29 mouse cellular contexts compared by ENCODE assay signal in the genomic region with DNA sequence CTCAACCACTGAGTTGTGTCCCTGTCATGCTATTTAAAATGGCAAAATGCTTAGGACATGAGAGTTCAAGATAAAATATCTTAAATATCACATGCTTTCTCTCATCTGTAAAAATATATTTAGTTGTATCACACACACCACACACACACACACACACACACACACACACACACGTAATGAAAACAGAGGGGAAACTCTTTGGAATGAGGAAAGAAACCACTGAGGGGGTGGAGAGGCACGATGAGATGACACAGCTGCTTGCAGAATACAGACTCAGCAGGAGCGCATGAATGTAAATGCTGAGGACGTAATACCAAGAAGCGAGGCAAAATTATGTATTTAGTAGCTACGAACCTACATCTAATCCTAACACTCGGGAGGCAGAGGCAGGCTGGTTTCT. TPM values are rescaled to one million over a fixed set of nuclear protein-coding genes. Genes with fewer than 3 reads are reported as not detected.
DNase-seq lines count a peak whose midpoint lies in the region; ATAC-seq and TF ChIP-seq lines count a peak whose summit lies in the region.
"Had no signal": no experiment of that assay in that cellular context is flagged by ENCODE, and none has a peak within 500 bp of the region (broad histone marks: within the 10 kb centered on the region; RNA-seq: fewer than 3 reads in every experiment).

No protein-coding gene starts in this region.

- H3K27me3 ChIP-seq in kidney, postnatal 0 days (ENCODE audit: insufficient read depth, low read length): no peaks in the 10 kb centered on the region
- H3K27me3 ChIP-seq in lung, postnatal 0 days (replicated peaks; ENCODE audit: insufficient read depth, low read length): no peaks in the 10 kb centered on the region
- H3K27me3 ChIP-seq in embryonic facial prominence, embryonic 14.5 days (replicated peaks; ENCODE audit: control insufficient read depth, insufficient read depth, low read length): no peaks in the 10 kb centered on the region
- H3K27me3 ChIP-seq: forebrain, embryonic 12.5 days; limb, embryonic 13.5 days; neural tube, embryonic 12.5 days had no signal

- TF ChIP-seq EP300 in lung, postnatal 0 days (IDR thresholded peaks at IDR 0.05): no peak

- H3K4me1 ChIP-seq in kidney, postnatal 0 days (replicated peaks; ENCODE audit: insufficient read depth, low read length): no peaks in the 10 kb centered on the region
- no peaks in the 10 kb centered on the region for H3K4me1 ChIP-seq in lung, postnatal 0 days (ENCODE audit: insufficient read depth, low read depth, low read length)
- peaks cover 13% of the 10 kb centered on the region for H3K4me1 ChIP-seq in embryonic facial prominence, embryonic 14.5 days (ENCODE audit: control insufficient read depth, insufficient read depth, low read length)

- H3K9ac ChIP-seq in kidney, postnatal 0 days (ENCODE audit: low read depth, low read length): no peak overlapping the region
- no peak overlapping the region for H3K9ac ChIP-seq in lung, postnatal 0 days (replicated peaks; ENCODE audit: low read depth)
- H3K9ac ChIP-seq in embryonic facial prominence, embryonic 14.5 days (ENCODE audit: low read depth, low read length): no peak overlapping the region
- H3K9ac ChIP-seq: forebrain, embryonic 12.5 days; forebrain, postnatal 0 days; hindbrain, embryonic 15.5 days; limb, embryonic 13.5 days; neural tube, embryonic 12.5 days had no signal

- DNase-seq in kidney, postnatal 0 days (ENCODE audit: low spot score): peak; percentile 78
- DNase-seq in kidney, postnatal 36 days: no peak
- peak; percentile 60 for DNase-seq in lung, postnatal 0 days (ENCODE audit: low spot score)
- no peak for DNase-seq in lung, postnatal 36 days
- peak; percentile 62 for DNase-seq in embryonic facial prominence, embryonic 14.5 days (ENCODE audit: low spot score)
- no peak for DNase-seq in yolk sac, embryonic 10.5 days (ENCODE audit: low spot score)
- DNase-seq: adrenal gland, postnatal 25 days; B cell, adult 2 months; cerebellum, adult 18-20 months; cerebellum, postnatal 10 days; forebrain, postnatal 0 days; gastrocnemius, postnatal 10 days; heart, postnatal 14 days; kidney, adult 8-10 months; right cerebral cortex, adult 18-20 months; right cerebral cortex, postnatal 4 days; thymus, adult 18-20 months; thymus, postnatal 25 days had no signal

- no peak for ATAC-seq in kidney, postnatal 0 days (replicated peaks; ENCODE audit: low FRiP score, low read depth)
- ATAC-seq in lung, postnatal 0 days: no peak; the same call in 1 of the 2 replicates
- no peak for ATAC-seq in embryonic facial prominence, embryonic 14.5 days (ENCODE audit: low read depth)
- ATAC-seq: forebrain, postnatal 0 days; inflammation-experienced regulatory T-cells, adult 6 months; midbrain, embryonic 16.5 days had no signal

- H3K4me2 ChIP-seq in kidney, postnatal 0 days (ENCODE audit: low read length): no peak overlapping the region
- no peak overlapping the region for H3K4me2 ChIP-seq in lung, postnatal 0 days (replicated peaks; ENCODE audit: low read depth, low read length)
- no peak overlapping the region for H3K4me2 ChIP-seq in embryonic facial prominence, embryonic 14.5 days (ENCODE audit: low read depth, low read length)
- H3K4me2 ChIP-seq: forebrain, embryonic 12.5 days; hindbrain, embryonic 15.5 days; limb, embryonic 13.5 days; liver, embryonic 11.5 days; neural tube, embryonic 12.5 days had no signal

- WGBS in kidney, postnatal 0 days: 64% methylated on average over 7 of the region's 7 CpGs
- 66% methylated on average over 7 of the region's 7 CpGs for WGBS in lung, postnatal 0 days
- 74% methylated on average over 7 of the region's 7 CpGs for WGBS in embryonic facial prominence, embryonic 14.5 days
- WGBS in macrophage (ENCODE audit: missing documents): 75% methylated on average over 7 of the region's 7 CpGs

- H3K27ac ChIP-seq in kidney, postnatal 0 days: no peak overlapping the region
- H3K27ac ChIP-seq in lung, postnatal 0 days (ENCODE audit: low read length): no peak overlapping the region
- peak overlapping the region; percentile 3; the same call in 1 of the 2 replicates for H3K27ac ChIP-seq in embryonic facial prominence, embryonic 14.5 days (replicated peaks; ENCODE audit: low read depth, low read length)
- 0 out of 2 replicates have a peak overlapping the region, but pooled peaks have one; percentile 21 for H3K27ac ChIP-seq in macrophage
- H3K27ac ChIP-seq: hindbrain, embryonic 15.5 days; layer of hippocampus, adult 2 months; neural tube, embryonic 12.5 days; stomach, postnatal 0 days had no signal

- no peaks in the 10 kb centered on the region for H3K9me3 ChIP-seq in kidney, postnatal 0 days (replicated peaks; ENCODE audit: low read length)
- no peaks in the 10 kb centered on the region for H3K9me3 ChIP-seq in lung, postnatal 0 days (ENCODE audit: low read length)
- H3K9me3 ChIP-seq in embryonic facial prominence, embryonic 14.5 days (ENCODE audit: control insufficient read depth, low read length): peaks cover 3% of the 10 kb centered on the region; the same call in 1 of the 2 replicates
- H3K9me3 ChIP-seq: forebrain, embryonic 12.5 days; hindbrain, embryonic 15.5 days; neural tube, embryonic 12.5 days had no signal

- no peaks in the 10 kb centered on the region for H3K36me3 ChIP-seq in kidney, postnatal 0 days (ENCODE audit: insufficient read depth, low read length)
- no peaks in the 10 kb centered on the region for H3K36me3 ChIP-seq in lung, postnatal 0 days (ENCODE audit: insufficient read depth, low read length)
- H3K36me3 ChIP-seq in embryonic facial prominence, embryonic 14.5 days (ENCODE audit: control insufficient read depth, insufficient read depth, low read length): no peaks in the 10 kb centered on the region
- 0 out of 2 replicates have a peak, but pooled peaks cover 5% of the 10 kb centered on the region for H3K36me3 ChIP-seq in macrophage (ENCODE audit: inconsistent target)
- H3K36me3 ChIP-seq: forebrain, embryonic 12.5 days; hindbrain, embryonic 10.5 days; hindbrain, embryonic 15.5 days; limb, embryonic 13.5 days; neural tube, embryonic 12.5 days had no signal

- H3K4me3 ChIP-seq in kidney, postnatal 0 days (replicated peaks; ENCODE audit: low read depth, low read length): no peak overlapping the region
- H3K4me3 ChIP-seq in lung, postnatal 0 days (ENCODE audit: low read depth, low read length): no peak overlapping the region
- H3K4me3 ChIP-seq in embryonic facial prominence, embryonic 14.5 days (ENCODE audit: low read depth, low read length): no peak overlapping the region
- H3K4me3 ChIP-seq in macrophage (ENCODE audit: inconsistent target): no peak overlapping the region
- H3K4me3 ChIP-seq: forebrain, embryonic 12.5 days; hindbrain, embryonic 10.5 days; hindbrain, embryonic 15.5 days; layer of hippocampus, adult 2 months; limb, embryonic 13.5 days; neural tube, embryonic 12.5 days had no signal

- H3K79me2 ChIP-seq in macrophage (ENCODE audit: inconsistent target): peaks cover 73% of the 10 kb centered on the region

- no peak for TF ChIP-seq CTCF in kidney, postnatal 0 days (IDR thresholded peaks at IDR 0.05; ENCODE audit: low read depth)
- TF ChIP-seq CTCF in lung, postnatal 0 days (IDR thresholded peaks at IDR 0.05): no peak

RNA-seq across cellular contexts. Expression of a gene that starts 32.7 kb away (rescaled TPM):
- polyA plus RNA-seq in kidney, postnatal 0 days (2015; fragmentation: Nextera tagmentation; extraction: Ambion mirVana): 1.0 and 1.3 TPM in 2 replicates
- polyA plus RNA-seq in lung, postnatal 0 days (2015; fragmentation: Nextera tagmentation; extraction: Ambion mirVana): 1.1 and 1.2 TPM in 2 replicates
- 1.8 and 3.0 TPM in 2 replicates for polyA plus RNA-seq in embryonic facial prominence, embryonic 14.5 days (2014; fragmentation: Nextera tagmentation; extraction: Ambion mirVana)
- total RNA-seq in macrophage (2018; cell fraction: chromatin; rRNA removed): 100 to 1,000 TPM in 3 of 26 experiments, 10 to 100 TPM in 21, 1 to 10 TPM in 2; 9.1 to 309 (median 31.2) TPM
- total RNA-seq in macrophage (2018; cell fraction: cytosol; rRNA removed): 10 to 100 TPM in 13 of 26 experiments, 1 to 10 TPM in 13; 4.6 to 56.9 (median 12.5) TPM
- total RNA-seq in macrophage (2018; cell fraction: nucleus; rRNA removed): 100 to 1,000 TPM in 1 of 26 experiments, 10 to 100 TPM in 15, 1 to 10 TPM in 10; 6.6 to 122 (median 16.8) TPM
- 6.4 to 13.5 TPM (median 8.7 TPM) in 3 replicates for polyA plus RNA-seq in macrophage (2018)

RNA-seq across cellular contexts. Expression of a gene that starts 55.6 kb away (rescaled TPM):
- polyA plus RNA-seq in kidney, postnatal 0 days (2015; fragmentation: Nextera tagmentation; extraction: Ambion mirVana): 222 and 225 TPM in 2 replicates
- polyA plus RNA-seq in lung, postnatal 0 days (2015; fragmentation: Nextera tagmentation; extraction: Ambion mirVana): 126 and 127 TPM in 2 replicates
- polyA plus RNA-seq in embryonic facial prominence, embryonic 14.5 days (2014; fragmentation: Nextera tagmentation; extraction: Ambion mirVana): 183 and 186 TPM in 2 replicates
- 1 to 10 TPM in 20 of 26 experiments, under 1 TPM in 4, not detected in 2; 0.65 to 9.7 (median 2.2) TPM for total RNA-seq in macrophage (2018; cell fraction: chromatin; rRNA removed)
- total RNA-seq in macrophage (2018; cell fraction: cytosol; rRNA removed): 10 to 100 TPM; 14.1 to 26.6 (median 18.8) TPM
- 10 to 100 TPM in 3 of 26 experiments, 1 to 10 TPM in 23; 2.0 to 27.2 (median 7.0) TPM for total RNA-seq in macrophage (2018; cell fraction: nucleus; rRNA removed)
- polyA plus RNA-seq in macrophage (2018): 5.1 to 28.7 TPM (median 17.8 TPM) in 3 replicates

Comparison
In these comparisons a context has a peak if more than half of its experiments do, and no peak if none do; other contexts are left out.
1. DNase-seq: peak in kidney, postnatal 0 days (single experiment), lung, postnatal 0 days (single experiment) and embryonic facial prominence, embryonic 14.5 days (single experiment); none in kidney, postnatal 36 days (0 of 2), lung, postnatal 36 days (single experiment) and yolk sac, embryonic 10.5 days (single experiment).
2. H3K27ac ChIP-seq: peak in embryonic facial prominence, embryonic 14.5 days (single experiment) and macrophage (single experiment); none in kidney, postnatal 0 days (single experiment) and lung, postnatal 0 days (single experiment).